Comparison of ENCODE assay signal across 13 mouse cellular contexts in the genomic region with DNA sequence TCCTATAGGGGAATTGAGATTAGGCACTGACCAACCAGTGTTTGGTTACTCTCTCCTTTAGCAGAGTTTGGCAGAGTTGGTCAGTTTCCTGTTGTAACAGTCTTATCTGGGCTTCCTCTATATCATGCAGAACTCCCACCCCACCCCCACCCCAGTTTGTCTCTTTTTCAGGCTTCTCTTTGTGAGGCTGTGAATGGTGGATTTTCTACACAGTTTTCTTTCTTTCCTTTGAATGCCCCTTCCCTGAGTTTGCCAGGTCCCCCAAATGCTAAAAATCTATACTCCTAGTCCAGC.
A peak's percentile ranks its signal among the peaks of the same experiment; 100 is the strongest.
DNase-seq lines count a peak whose midpoint lies in the region; ATAC-seq and TF ChIP-seq lines count a peak whose summit lies in the region.
"Had no signal": no experiment of that assay in that cellular context is flagged by ENCODE, and none has a peak within 500 bp of the region (broad histone marks: within the 10 kb centered on the region; RNA-seq: fewer than 3 reads in every experiment).

No protein-coding gene starts in this region.

- intact Hi-C loops in heart, postnatal 14 days (cut with DNase I): no loop called here

- no peak for DNase-seq in heart, postnatal 14 days
- DNase-seq in liver, embryonic 11.5 days (ENCODE audit: low spot score): no peak
- DNase-seq in embryonic facial prominence, embryonic 10.5 days (ENCODE audit: low spot score): peak; percentile 41
- no peak for DNase-seq in right cerebral cortex, postnatal 25 days
- DNase-seq: cerebellum, postnatal 10 days; gastrocnemius, postnatal 25 days; thymus, adult 2 months had no signal

- H3K4me3 ChIP-seq in heart, embryonic 11.5 days (ENCODE audit: low read depth, low read length): no peak overlapping the region
- no peak overlapping the region for H3K4me3 ChIP-seq in liver, embryonic 11.5 days (ENCODE audit: low read depth, low read length)
- H3K4me3 ChIP-seq in liver, embryonic 12.5 days: no peak overlapping the region
- peak overlapping the region; percentile 23; the same call in 1 of the 2 replicates for H3K4me3 ChIP-seq in embryonic facial prominence, embryonic 10.5 days
- H3K4me3 ChIP-seq in myocyte: no peak overlapping the region

- no peak overlapping the region for H3K9ac ChIP-seq in heart, embryonic 11.5 days (ENCODE audit: low read depth, low read length)
- no peak overlapping the region for H3K9ac ChIP-seq in liver, embryonic 11.5 days (ENCODE audit: low read depth, low read length)
- H3K9ac ChIP-seq in liver, embryonic 12.5 days: no peak overlapping the region

- H3K4me2 ChIP-seq in heart, embryonic 11.5 days: peak overlapping the region; percentile 1; the same call in 1 of the 2 replicates
- 0 out of 2 replicates have a peak overlapping the region, but pooled peaks have one; percentile 16 for H3K4me2 ChIP-seq in liver, embryonic 11.5 days
- H3K4me2 ChIP-seq in liver, embryonic 12.5 days: no peak overlapping the region
- H3K4me2 ChIP-seq in myocyte (ENCODE audit: low read depth): peak overlapping the region; percentile 76

- H3K79me2 ChIP-seq in myocyte (ENCODE audit: control insufficient read depth, insufficient read depth): no peaks in the 10 kb centered on the region

- no peak overlapping the region for H3K27ac ChIP-seq in heart, embryonic 11.5 days (ENCODE audit: low read depth, low read length)
- H3K27ac ChIP-seq in liver, embryonic 11.5 days (ENCODE audit: low read depth, low read length): 0 out of 2 replicates have a peak overlapping the region, but pooled peaks have one; percentile 6
- H3K27ac ChIP-seq in liver, embryonic 12.5 days: no peak overlapping the region
- peak overlapping the region; percentile 70 for H3K27ac ChIP-seq in embryonic facial prominence, embryonic 10.5 days (replicated peaks)
- H3K27ac ChIP-seq: hindbrain, postnatal 0 days had no signal

- no peak for ATAC-seq in heart, embryonic 11.5 days (replicated peaks; ENCODE audit: insufficient number of reproducible peaks, low FRiP score, low TSS enrichment)
- ATAC-seq in liver, embryonic 11.5 days (replicated peaks; ENCODE audit: low FRiP score): no peak
- no peak for ATAC-seq in liver, embryonic 12.5 days
- ATAC-seq in cerebellum, adult (ENCODE audit: insufficient number of reproducible peaks, low FRiP score, low TSS enrichment): no peak
- ATAC-seq: CD4-positive, CD25-positive, alpha-beta regulatory T cell, adult 4 months; hindbrain, postnatal 0 days had no signal

- no peaks in the 10 kb centered on the region for H3K27me3 ChIP-seq in heart, embryonic 11.5 days (ENCODE audit: control insufficient read depth, insufficient read depth, low read length)
- no peaks in the 10 kb centered on the region for H3K27me3 ChIP-seq in liver, embryonic 11.5 days (replicated peaks; ENCODE audit: control insufficient read depth, insufficient read depth, low read length)
- H3K27me3 ChIP-seq in liver, embryonic 12.5 days (replicated peaks): peaks cover 5% of the 10 kb centered on the region; the same call in 1 of the 2 replicates
- H3K27me3 ChIP-seq in embryonic facial prominence, embryonic 10.5 days (replicated peaks; ENCODE audit: low read depth, poor library complexity, severe bottlenecking): no peaks in the 10 kb centered on the region
- no peaks in the 10 kb centered on the region for H3K27me3 ChIP-seq in myocyte (ENCODE audit: control insufficient read depth, insufficient read depth, insufficient read length)

- no peaks in the 10 kb centered on the region for H3K36me3 ChIP-seq in heart, embryonic 11.5 days (ENCODE audit: control insufficient read depth, insufficient read depth, low read length)
- H3K36me3 ChIP-seq in liver, embryonic 11.5 days (ENCODE audit: control insufficient read depth, insufficient read depth, low read length): no peaks in the 10 kb centered on the region
- no peaks in the 10 kb centered on the region for H3K36me3 ChIP-seq in liver, embryonic 12.5 days
- H3K36me3 ChIP-seq in embryonic facial prominence, embryonic 10.5 days (replicated peaks): no peaks in the 10 kb centered on the region
- H3K36me3 ChIP-seq in myocyte (ENCODE audit: control insufficient read depth, insufficient read depth): no peaks in the 10 kb centered on the region

- no peak for TF ChIP-seq POLR2A in myocyte (IDR thresholded peaks at IDR 0.05; ENCODE audit: insufficient read length, low read depth)

- peaks cover 29% of the 10 kb centered on the region; the same call in 1 of the 2 replicates for H3K4me1 ChIP-seq in heart, embryonic 11.5 days (ENCODE audit: control insufficient read depth, insufficient read depth, low read length)
- peaks cover 30% of the 10 kb centered on the region for H3K4me1 ChIP-seq in liver, embryonic 11.5 days (replicated peaks; ENCODE audit: control insufficient read depth, insufficient read depth, low read length)
- peaks cover 57% of the 10 kb centered on the region for H3K4me1 ChIP-seq in liver, embryonic 12.5 days
- peaks cover 60% of the 10 kb centered on the region for H3K4me1 ChIP-seq in embryonic facial prominence, embryonic 10.5 days

- H3K9me3 ChIP-seq in heart, embryonic 11.5 days (replicated peaks; ENCODE audit: control insufficient read depth, low read length): no peaks in the 10 kb centered on the region
- no peaks in the 10 kb centered on the region for H3K9me3 ChIP-seq in liver, embryonic 11.5 days (ENCODE audit: control insufficient read depth, low read length)
- no peaks in the 10 kb centered on the region for H3K9me3 ChIP-seq in liver, embryonic 12.5 days (replicated peaks)
- H3K9me3 ChIP-seq in embryonic facial prominence, embryonic 10.5 days: no peaks in the 10 kb centered on the region; the same call in 1 of the 2 replicates

- no peak overlapping the region for H3ac ChIP-seq in myocyte (ENCODE audit: control insufficient read depth, insufficient read length)

TF ChIP-seq in myocyte, 11 proteins besides CTCF, POLR2A, EP300 and RAD21:
- TF ChIP-seq MYOD1 (IDR thresholded peaks at IDR 0.05; ENCODE audit: control insufficient read depth in 1 of 3, insufficient read length in 2 of 3, low read depth in 2 of 3) (no peak), CEBPB (IDR thresholded peaks at IDR 0.05; ENCODE audit: insufficient read depth, poor library complexity, severe bottlenecking) (no peak), REST (IDR thresholded peaks at IDR 0.05; ENCODE audit: insufficient read depth, insufficient read length) (no peak), POLR2AphosphoS2 (IDR thresholded peaks at IDR 0.05; ENCODE audit: insufficient read length, low read depth) (no peak), E2F4 (IDR thresholded peaks at IDR 0.05; ENCODE audit: insufficient read depth) (no peak), TCF3 (IDR thresholded peaks at IDR 0.05; ENCODE audit: insufficient read length, low read depth) (no peak), SRF (IDR thresholded peaks at IDR 0.05; ENCODE audit: control insufficient read depth, insufficient read length, low read depth) (no peak), TCF12 (IDR thresholded peaks at IDR 0.05; ENCODE audit: insufficient read depth, poor library complexity, severe bottlenecking) (no peak), USF1 (IDR thresholded peaks at IDR 0.05; ENCODE audit: low read depth) (no peak), MAX (IDR thresholded peaks at IDR 0.05; ENCODE audit: low read depth) (no peak), MYOG (IDR thresholded peaks at IDR 0.05; ENCODE audit: control insufficient read depth in 1 of 3, insufficient read depth in 1 of 3, insufficient read length in 2 of 3, low read depth in 2 of 3) (no peak)

Comparison
In these comparisons a context has a peak if more than half of its experiments do, and no peak if none do; other contexts are left out.
1. H3K27ac ChIP-seq: peak in liver, embryonic 11.5 days (single experiment) and embryonic facial prominence, embryonic 10.5 days (single experiment); none in heart, embryonic 11.5 days (single experiment) and liver, embryonic 12.5 days (single experiment).